ENCODE assay signal across 20 mouse cellular contexts in the genomic region with DNA sequence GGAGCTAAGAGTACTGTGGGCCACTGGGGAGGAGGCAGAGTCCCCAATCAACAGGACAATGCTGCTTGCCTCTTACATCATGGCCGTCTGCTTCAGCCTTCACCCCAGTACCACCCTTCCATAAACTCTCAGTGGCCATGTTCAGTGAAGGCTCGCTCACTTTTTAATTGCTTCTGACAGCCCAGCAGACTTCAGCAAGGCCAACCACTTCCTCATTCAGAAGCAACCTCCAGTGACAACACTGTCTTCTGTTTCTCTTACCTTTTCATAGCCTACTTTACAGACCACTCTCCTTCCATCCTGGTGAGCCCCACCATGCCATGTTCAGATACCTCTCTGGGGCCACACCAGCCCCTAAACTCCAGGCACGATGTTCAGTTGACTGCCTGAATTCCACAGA. TPM values are rescaled to one million over a fixed set of nuclear protein-coding genes. Genes with fewer than 3 reads are reported as not detected.
DNase-seq lines count a peak whose midpoint lies in the region; ATAC-seq lines count a peak whose summit lies in the region.
"Had no signal": no experiment of that assay in that cellular context is flagged by ENCODE, and none has a peak within 500 bp of the region (broad histone marks: within the 10 kb centered on the region; RNA-seq: fewer than 3 reads in every experiment).

No protein-coding gene starts in this region.

- no peaks in the 10 kb centered on the region for H3K36me3 ChIP-seq in liver, embryonic 16.5 days (ENCODE audit: control insufficient read depth, insufficient read depth)
- H3K36me3 ChIP-seq: G1E; neural tube, embryonic 13.5 days had no signal

- H3K4me1 ChIP-seq in liver, embryonic 16.5 days (ENCODE audit: control insufficient read depth, low read depth, low read length): peaks cover 23% of the 10 kb centered on the region
- H3K4me1 ChIP-seq: neural tube, embryonic 13.5 days had no signal

- intact Hi-C loops in heart, postnatal 25 days (cut with DNase I): no loop called here

- WGBS in liver, embryonic 16.5 days (ENCODE audit: insufficient replicate concordance): 45% methylated on average over 3 of the region's 3 CpGs

- H3K9me3 ChIP-seq in liver, embryonic 16.5 days (replicated peaks; ENCODE audit: control insufficient read depth, low read length): no peaks in the 10 kb centered on the region
- H3K9me3 ChIP-seq: G1E; neural tube, embryonic 13.5 days had no signal

- no peaks in the 10 kb centered on the region for H3K27me3 ChIP-seq in liver, embryonic 16.5 days (ENCODE audit: control insufficient read depth, insufficient read depth, low read depth, low read length)
- H3K27me3 ChIP-seq: neural tube, embryonic 13.5 days had no signal

- H3K4me3 ChIP-seq in liver, embryonic 16.5 days (ENCODE audit: low read depth, low read length): no peak overlapping the region
- H3K4me3 ChIP-seq: neural tube, embryonic 13.5 days had no signal

- no peak overlapping the region for H3K9ac ChIP-seq in liver, embryonic 16.5 days (ENCODE audit: low read depth, low read length)
- H3K9ac ChIP-seq: hindbrain, embryonic 14.5 days; neural tube, embryonic 13.5 days had no signal

- peak overlapping the region; percentile 44 for H3K27ac ChIP-seq in liver, embryonic 16.5 days (ENCODE audit: low read length)
- H3K27ac ChIP-seq: hindbrain, embryonic 14.5 days; neural tube, embryonic 13.5 days had no signal

- H3K4me2 ChIP-seq in liver, embryonic 16.5 days (ENCODE audit: low read depth, low read length): no peak overlapping the region
- H3K4me2 ChIP-seq: hindbrain, embryonic 14.5 days; neural tube, embryonic 13.5 days had no signal

- no peak for ATAC-seq in liver, embryonic 16.5 days (ENCODE audit: low read depth)
- ATAC-seq: forebrain, embryonic 14.5 days; midbrain, embryonic 16.5 days had no signal

- DNase-seq in heart, adult 11 months: peak; percentile 62
- no peak for DNase-seq in heart, postnatal 25 days (ENCODE audit: low spot score)
- peak; percentile 24 for DNase-seq in thymus, postnatal 0 days (ENCODE audit: low spot score)
- DNase-seq in thymus, postnatal 36 days: no peak
- no peak for DNase-seq in cerebellum, postnatal 10 days
- DNase-seq in cerebellum, adult 18-20 months: no peak
- no peak for DNase-seq in cerebellum, postnatal 25 days
- DNase-seq: adrenal gland, adult 2 months; cerebellum, adult 8-10 months; heart, adult 18-20 months; kidney, adult 8-10 months; left cerebral cortex, postnatal 4 days; lung, adult 2 months; right cerebral cortex, postnatal 4 days had no signal

RNA-seq across cellular contexts. Expression of gene Psd4, which starts 16.3 kb away (rescaled TPM):
- 1 to 10 TPM; 1.1 to 1.2 TPM for total RNA-seq in heart, postnatal 25 days (2021)
- 39.5 and 42.1 TPM in 2 replicates for polyA plus RNA-seq in thymus, postnatal 0 days (2015; fragmentation: Nextera tagmentation; extraction: Ambion mirVana)
- 6.8 and 7.3 TPM in 2 replicates for polyA plus RNA-seq in liver, embryonic 16.5 days (2015; fragmentation: Nextera tagmentation; extraction: Ambion mirVana)

RNA-seq across cellular contexts. Expression of gene Il1rn, which starts 47.0 kb away (rescaled TPM):
- total RNA-seq in heart, postnatal 25 days (2021): not detected
- polyA plus RNA-seq in thymus, postnatal 0 days (2015; fragmentation: Nextera tagmentation; extraction: Ambion mirVana): 3.9 TPM in 2 replicates
- polyA plus RNA-seq in liver, embryonic 16.5 days (2015; fragmentation: Nextera tagmentation; extraction: Ambion mirVana): 13.4 and 14.2 TPM in 2 replicates
- total RNA-seq: left cerebral cortex, postnatal 4 days had no signal
- polyA plus RNA-seq: G1E; hindbrain, embryonic 14.5 days; midbrain, embryonic 16.5 days had no signal

Comparison
In these comparisons a context has a peak if more than half of its experiments do, and no peak if none do; other contexts are left out.
1. DNase-seq: peak in heart, adult 11 months (single experiment) and thymus, postnatal 0 days (single experiment); none in heart, postnatal 25 days (single experiment), thymus, postnatal 36 days (0 of 2), cerebellum, postnatal 10 days (0 of 2), cerebellum, adult 18-20 months (0 of 2) and cerebellum, postnatal 25 days (0 of 2).